Mouse (Mus musculus) ovary, postnatal 36 days (tissue): ENCODE results near the gene Armc6.

Experiments
- DNase-seq: peaks from one replicate; pipeline ENCODE4 v3.0.0; 2022; ENCODE audit warnings: low spot score, mixed read lengths

Gene Armc6

DNA sequence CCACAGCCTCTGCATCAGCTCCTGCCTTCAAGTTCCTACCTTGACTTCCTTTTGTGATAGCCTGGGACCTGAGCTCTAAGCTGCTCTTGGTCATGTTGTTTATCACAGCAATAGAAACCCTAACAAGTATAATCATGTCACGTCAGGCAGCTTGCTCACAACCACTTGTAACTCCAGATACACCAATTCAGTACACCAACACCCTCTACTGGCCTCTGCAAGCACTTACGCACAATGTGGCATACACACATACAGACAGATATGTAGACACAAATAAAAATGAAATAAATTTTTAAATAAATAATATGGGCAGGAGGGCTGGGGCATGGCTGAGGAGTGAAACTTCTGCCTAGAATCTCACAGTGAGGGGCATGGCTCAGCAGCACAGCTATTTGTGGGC, 38.5 kb downstream of the Armc6 start:
- no peak for DNase-seq

DNA sequence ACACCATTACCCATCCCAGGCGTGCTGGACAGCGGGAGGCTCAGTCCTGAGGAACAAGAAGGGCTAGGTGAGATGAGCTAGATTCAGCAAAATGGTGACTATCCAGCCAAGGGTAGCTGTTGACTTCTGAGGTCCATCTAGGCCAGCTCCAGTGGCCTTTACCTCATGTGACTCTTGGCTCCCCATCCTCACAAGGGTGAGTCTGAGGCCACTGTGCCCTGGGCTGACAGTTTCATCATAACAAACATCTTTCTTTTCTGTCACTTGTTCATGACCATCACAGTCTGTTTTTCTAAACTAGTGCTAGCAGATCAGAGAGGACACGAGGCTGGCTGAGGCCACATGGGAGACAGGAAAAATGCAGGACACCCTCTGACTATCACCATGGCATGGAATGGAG, 40.1 kb downstream of the Armc6 start:
- DNase-seq, result peak; percentile 4

DNA sequence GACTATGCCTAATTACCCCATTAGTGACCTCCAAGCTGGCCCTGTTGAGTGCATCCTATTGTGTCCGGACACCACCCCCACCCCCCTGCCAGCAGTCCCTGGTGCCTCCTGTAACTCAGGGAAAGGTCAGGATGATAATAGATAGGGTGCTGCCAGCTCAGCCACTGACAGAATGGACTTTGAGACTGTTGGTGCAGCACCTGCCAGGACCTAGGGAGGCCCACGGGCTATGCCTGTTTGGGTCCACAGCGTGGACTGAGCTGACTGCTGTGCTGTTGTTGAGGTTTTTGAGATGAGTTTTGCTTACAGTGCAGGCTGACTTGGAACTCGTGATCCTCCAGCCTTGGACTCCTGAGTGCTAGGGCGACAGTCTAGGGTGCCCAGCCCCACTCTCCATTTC, 41.0 kb downstream of the Armc6 start:
- peak; percentile 3 for DNase-seq

DNA sequence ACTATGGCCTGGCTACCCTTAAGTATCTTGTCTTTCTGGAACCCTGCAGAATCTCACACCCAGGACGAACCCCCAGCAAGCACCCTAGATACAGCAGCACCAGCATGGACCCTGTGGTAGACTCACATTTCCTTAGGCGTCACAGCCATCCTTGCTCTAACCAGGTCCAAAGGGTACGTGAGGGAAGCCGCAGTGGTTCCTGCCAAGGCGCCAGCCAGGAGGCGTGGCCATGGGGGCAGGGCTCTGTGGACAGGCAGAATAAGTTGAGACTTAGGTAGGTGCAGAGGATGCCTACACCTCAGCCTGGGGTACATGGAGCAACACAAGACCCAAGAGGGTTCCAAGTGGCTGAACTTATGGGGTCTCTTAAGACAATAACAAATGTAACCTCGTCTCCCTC, 45.6 kb downstream of the Armc6 start:
- peak; percentile 17 for DNase-seq

DNA sequence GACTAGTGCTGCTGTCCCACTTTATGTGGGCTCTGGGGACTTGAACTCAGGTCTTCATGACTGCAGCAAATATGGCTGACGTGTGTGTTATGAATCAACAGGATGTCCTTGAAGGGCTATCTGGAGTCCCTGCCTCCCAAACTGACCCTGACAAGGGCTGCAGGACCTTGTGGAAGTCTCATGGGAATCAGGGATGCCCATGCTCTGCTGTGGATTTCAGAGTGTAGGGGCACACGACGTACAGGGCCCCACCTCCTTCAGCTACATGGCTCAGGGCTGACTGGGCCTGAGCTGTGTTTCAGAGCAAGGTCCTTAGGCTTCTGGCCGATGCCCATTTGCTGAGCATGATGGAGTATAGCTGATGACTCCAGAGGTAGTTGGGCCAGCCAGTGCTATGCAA, 51.1 kb downstream of the Armc6 start:
- DNase-seq, result peak; percentile 14

DNA sequence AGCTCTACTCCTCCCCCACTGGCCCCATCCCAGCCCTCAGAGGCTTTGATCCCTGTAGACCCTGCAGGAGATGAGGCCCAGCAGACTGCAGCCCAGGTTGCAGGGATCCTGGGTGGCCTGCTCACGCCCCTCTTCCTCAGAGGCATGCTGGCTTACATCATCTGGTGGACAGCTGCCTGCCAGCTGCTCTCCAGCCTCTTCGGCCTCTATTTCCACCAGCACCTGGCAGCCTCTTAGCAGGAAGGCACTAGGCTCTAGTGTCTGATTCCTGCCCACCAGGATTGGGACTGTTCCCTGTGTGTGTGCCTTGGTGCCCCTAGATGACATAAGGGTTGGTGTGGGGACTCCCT, 52.4 kb downstream of the Armc6 start:
- no peak for DNase-seq

DNA sequence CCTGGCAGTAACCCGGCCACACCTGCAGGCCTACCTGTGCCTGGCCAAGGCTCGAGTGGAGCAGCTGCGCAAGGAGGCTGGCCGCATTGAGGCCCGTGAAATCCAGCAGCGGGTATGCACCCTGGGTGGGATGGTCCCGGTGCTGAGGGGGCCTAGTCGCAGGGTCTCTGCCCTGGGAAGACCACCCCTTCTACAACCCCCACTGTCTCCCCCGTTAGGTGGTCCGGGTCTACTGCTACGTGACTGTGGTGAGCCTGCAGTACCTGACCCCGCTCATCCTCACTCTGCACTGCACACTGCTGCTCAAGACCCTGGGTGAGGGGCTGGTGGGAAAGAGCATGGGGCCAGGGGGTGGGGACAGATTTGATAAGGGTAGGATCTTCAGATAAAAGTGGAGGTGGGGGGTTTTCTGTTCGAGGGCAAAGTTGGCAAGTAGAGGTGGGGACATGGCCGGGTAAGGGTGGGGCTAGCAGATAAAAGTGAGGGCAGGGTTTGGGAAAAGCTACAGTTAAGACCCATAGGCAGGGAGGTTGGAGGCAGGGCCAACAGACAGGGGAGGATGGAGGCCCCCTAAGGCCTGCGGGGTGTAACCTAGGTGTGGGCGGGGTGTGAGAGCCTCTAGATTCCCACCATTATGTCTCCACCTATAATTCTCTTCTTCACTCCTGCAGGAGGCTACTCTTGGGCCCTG, 52.9 kb downstream of the Armc6 start:
- DNase-seq, result peak; percentile 2

DNA sequence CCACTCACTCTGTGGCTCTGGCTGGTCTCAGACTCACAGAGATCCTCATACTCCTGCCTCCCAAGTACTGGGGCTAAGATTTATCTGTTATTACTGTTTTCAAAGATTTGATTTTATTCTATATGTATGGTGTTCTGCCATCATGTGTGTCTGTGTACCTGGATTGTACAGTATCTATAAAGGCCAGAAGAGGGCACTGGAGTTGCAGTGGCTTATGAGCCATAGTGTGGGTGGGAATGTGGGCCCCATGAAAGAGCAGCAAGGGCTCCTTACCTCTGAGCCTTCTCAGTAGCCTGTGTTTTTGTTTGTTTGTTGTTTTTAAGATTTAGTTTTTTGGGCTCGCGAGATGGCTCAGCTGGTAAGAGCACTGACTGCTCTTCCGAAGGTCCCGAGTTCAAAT, 55.2 kb downstream of the Armc6 start:
- no peak for DNase-seq

DNA sequence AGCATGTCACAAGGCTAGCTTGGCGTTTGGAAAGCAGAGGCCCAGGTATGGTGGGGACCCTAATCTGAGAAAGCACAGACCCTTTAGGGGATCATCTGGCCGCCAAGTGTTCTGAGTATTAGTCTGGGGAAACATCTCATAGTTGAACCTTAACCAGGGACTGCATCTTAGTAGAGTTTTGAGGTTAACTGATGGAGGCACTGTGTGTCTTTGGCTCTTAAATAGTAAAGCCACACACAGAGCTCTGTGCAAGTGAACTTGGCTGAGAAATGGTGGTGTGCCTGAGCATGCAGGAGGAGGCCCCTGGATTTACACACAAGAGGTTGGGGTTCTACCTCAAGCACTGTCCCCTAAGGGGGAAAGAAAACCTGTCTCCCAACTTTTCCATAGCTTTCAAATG, 56.0 kb downstream of the Armc6 start:
- no peak for DNase-seq

DNA sequence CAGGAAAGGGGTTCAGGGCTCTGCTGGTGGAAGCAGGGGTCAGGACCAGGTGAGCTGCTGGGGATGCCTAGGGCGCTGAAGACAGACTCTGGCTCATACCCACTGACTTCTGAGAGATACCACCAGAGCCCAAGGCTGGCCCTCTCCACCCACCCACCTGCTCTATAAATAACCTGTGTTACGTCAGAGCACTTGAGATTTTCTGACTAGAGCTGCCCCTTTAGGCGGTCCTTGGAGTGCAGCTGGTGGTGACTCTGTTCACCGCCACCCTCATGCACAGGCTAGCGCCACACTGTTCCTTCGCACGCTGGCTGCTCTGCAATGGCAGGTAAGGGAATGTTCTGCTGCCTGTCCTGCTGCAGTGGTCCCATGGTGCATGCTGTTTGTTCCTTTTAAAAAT, 60.2 kb downstream of the Armc6 start:
- no peak for DNase-seq

DNA sequence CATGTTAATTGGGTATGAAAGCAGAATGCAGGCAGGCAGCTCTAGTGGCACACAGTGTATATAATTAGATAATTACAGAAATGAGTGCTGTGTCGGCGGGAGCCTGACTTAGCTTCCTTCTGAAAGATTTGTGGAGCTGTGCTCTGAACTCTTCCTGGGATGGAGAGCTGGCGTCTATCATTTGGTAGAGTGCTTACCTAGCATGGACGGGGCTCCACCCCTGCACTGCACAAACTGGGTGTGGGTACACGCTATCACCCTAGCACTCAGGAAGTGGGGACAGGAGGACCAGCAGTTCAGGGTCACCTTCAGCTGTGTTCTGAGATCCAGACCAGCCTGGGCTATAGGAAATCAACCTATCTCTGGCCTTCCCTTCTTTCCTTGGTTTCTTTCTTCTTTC, 60.9 kb downstream of the Armc6 start:
- DNase-seq, result no peak

DNA sequence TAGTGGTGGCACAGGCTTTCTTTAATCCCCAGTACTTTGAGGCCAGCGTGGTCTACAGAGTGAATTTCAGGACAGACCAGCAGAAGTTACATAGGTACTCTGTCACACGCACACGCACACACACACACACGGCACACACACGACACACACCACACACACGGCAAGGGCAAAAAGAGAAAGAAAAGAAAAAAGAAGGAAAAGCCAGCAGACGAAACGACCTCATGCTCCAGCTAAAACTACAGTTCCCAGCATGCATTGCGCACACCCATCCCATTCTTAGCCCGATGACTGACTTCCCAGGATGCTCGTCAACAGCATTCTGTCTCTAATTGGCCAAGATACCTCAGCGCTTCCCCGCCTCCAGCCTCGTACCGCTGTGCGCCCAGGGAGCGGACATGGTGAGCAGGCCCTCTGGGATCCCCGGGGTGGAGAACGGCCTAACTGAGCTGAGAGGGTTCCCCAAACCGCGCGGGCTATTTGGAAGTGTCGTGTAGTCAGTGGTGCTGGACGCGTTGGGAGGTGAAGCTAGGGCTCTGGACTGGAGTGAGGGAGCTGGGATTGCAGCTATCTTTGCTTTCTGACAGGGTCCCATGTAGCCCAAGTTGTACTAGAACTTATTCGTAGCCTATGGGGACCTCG, 62.1 kb downstream of the Armc6 start, which contains the start of gene Tmem161a:
Gene Tmem161a (plus strand): TSS at position 314 of the 639 bp plus-strand sequence.
- peak; percentile 87 for DNase-seq

DNA sequence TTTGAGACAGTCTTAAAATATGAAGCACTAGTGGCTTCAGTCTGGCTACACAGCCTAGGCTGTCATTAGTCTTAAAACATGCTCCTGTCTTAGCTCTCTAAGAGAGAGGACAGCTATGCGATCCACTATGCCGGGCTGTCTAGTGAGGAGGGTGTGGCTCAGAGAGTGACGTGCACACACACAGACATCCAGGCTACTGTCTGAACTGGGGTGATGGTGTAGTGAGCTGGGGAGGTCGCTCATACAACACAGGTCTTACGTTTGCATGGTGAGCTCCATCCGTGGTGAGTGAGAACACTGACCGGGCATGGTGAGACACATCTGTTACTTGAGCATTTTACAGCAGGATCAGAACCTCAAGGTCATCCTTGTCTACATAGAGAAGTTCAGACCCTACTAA, 63.0 kb downstream of the Armc6 start:
- DNase-seq, result no peak

DNA sequence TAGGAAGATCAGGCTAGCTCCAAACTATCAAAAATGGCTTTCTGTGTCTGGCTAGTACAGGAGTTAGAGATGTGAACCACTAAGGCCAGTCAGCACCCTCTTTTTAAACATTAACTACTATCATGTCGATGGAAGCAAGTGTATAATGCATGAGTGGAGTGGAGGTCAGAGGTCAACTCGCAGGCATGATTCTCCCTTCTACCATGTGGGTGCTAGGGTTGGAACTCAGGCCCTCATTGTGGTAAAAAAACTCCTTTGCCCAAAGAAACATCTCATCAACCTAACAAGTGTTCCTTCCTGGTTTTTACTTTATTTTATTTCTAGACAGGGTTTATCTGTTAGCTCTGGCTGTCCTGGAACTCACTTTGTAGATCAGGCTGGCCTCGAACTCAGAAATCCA, 63.5 kb downstream of the Armc6 start:
- no peak for DNase-seq
